Mouse (Mus musculus) E14TG2a.4 (cell line): ENCODE measurements around the gene Pbld2.

Experiments used
- H3K27me3 ChIP-seq: 2 replicates; pipeline ENCODE4 v1.6.1; 2014; ENCODE audit warnings: low read length, control low read depth; ENCODE audit not compliant: insufficient read depth
- H3K36me3 ChIP-seq: 2 replicates; pipeline ENCODE4 v1.6.1; 2014; ENCODE audit warnings: low read length, control low read depth; ENCODE audit not compliant: insufficient read depth
- H3K4me1 ChIP-seq: replicated peaks from 2 replicates; pipeline ENCODE4 v1.6.1; 2014; ENCODE audit warnings: low read depth, low read length, control low read depth
- H3K4me3 ChIP-seq: replicated peaks from 2 replicates; pipeline ENCODE4 v1.5.1; 2014; ENCODE audit warnings: mild to moderate bottlenecking, low read length
- H3K9me3 ChIP-seq: 2 replicates; pipeline ENCODE4 v1.6.1; 2014; ENCODE audit warnings: low read length, control low read depth
- CTCF ChIP-seq: conservative IDR thresholded peaks from 2 replicates; pipeline ENCODE4 v1.5.1; 2014; ENCODE audit warnings: low read length
- NANOG ChIP-seq: IDR thresholded peaks from 2 replicates; pipeline ENCODE4 v1.6.1; 2014; ENCODE audit warnings: borderline replicate concordance, low read length, mixed read lengths
- POU5F1 ChIP-seq: IDR thresholded peaks from 2 replicates; pipeline ENCODE4 v1.6.1; 2014; ENCODE audit warnings: low read length, borderline replicate concordance

Gene Pbld2

DNA sequence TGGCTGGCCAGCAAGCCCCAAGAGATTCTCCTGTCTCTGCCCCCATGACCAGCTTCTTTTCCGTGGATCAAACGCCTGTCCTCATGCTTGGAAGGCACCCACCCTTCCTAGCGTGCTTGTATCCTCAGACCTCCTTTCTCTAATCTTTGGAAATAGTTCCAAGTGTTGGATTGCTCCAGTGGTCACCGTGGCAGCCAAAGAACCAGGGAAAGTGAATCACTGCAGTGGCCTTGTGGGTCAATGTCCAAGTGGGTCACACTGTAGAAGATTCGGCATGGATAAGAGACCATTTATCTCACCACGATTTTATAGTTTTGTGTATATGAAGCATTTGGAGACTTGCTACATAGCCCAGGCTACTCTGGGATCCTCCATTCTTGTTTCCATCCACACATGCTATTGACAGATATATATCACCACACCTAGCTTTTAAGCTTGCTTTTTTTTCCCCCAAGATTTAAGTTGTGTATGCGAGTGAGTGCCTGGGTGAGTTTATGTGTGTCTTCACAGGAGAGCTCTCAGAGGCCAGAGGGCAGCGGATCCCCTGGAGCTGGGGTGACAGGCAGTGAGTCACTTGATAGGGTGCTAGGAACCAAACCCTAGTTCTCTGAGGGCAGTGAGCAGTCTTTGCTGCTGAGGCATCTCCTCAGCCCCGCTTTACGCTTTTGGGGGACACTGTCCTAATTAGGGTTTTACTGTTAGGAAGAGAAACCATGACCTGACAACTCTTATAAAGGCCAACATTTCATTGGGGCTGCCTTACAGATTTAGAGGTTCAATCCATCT is 3.5 kb downstream of the Pbld2 start:
- Histone ChIP-seq H3K4me3 (no peak overlapping the region), H3K27me3 (no peaks in the 10 kb centered on the region), H3K9me3 (no peaks in the 10 kb centered on the region), H3K4me1 (peaks cover 36% of the 10 kb centered on the region), H3K36me3 (peaks cover 3% of the 10 kb centered on the region; the same call in 1 of the 2 replicates)
- TF ChIP-seq NANOG = no peak
- no peak for TF ChIP-seq CTCF
- TF ChIP-seq POU5F1 = no peak

DNA sequence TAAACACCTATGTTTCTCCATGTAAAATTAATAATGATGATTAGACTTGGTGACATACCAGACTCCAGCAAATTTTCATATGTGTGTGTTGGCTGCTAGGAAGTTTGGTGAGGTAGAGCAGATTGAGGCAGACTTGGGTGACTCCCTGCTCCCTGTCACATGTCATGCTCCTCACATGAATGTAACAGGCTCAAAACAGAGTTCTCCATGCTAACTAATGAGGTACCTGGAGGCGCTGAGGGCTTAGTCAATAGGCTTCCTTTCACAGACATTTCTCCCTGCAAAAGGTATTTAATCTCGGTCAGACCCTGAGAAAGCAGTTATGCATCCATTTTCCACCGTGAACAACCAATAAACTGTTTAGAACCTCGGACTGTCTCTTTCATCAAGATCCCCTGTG is 4.3 kb downstream of the Pbld2 start:
- H3K4me3 ChIP-seq = no peak overlapping the region
- H3K4me1 ChIP-seq = peaks cover 36% of the 10 kb centered on the region
- H3K27me3 ChIP-seq = no peaks in the 10 kb centered on the region
- TF ChIP-seq POU5F1 (no peak), CTCF (no peak), NANOG (no peak)
- no peaks in the 10 kb centered on the region for H3K9me3 ChIP-seq
- H3K36me3 ChIP-seq = peaks cover 3% of the 10 kb centered on the region; the same call in 1 of the 2 replicates

DNA sequence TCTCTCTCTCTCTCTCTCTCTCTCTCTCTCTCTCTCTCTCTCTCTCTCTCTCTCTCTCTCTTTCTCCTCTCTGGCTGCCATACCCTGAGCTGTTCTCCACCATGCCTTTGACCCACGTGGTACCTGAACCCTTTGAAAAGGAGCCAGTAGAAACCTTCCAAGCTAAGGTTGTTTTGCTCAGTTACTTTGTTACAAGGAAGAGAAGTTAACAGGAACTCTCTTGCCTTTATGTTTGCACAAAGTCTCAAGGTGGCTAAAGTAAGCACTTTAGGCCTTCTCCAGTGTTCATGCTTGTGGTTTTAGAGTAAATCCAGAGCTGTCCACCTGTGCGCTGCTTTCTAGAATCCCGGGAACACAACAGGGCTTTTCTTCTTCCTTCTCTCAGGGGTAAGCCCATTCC is 8.2 kb downstream of the Pbld2 start:
- Histone ChIP-seq H3K36me3 (no peaks in the 10 kb centered on the region), H3K4me1 (peaks cover 12% of the 10 kb centered on the region), H3K4me3 (no peak overlapping the region), H3K27me3 (no peaks in the 10 kb centered on the region; the same call in 1 of the 2 replicates), H3K9me3 (no peaks in the 10 kb centered on the region)
- TF ChIP-seq CTCF = no peak
- no peak for TF ChIP-seq POU5F1
- no peak for TF ChIP-seq NANOG

DNA sequence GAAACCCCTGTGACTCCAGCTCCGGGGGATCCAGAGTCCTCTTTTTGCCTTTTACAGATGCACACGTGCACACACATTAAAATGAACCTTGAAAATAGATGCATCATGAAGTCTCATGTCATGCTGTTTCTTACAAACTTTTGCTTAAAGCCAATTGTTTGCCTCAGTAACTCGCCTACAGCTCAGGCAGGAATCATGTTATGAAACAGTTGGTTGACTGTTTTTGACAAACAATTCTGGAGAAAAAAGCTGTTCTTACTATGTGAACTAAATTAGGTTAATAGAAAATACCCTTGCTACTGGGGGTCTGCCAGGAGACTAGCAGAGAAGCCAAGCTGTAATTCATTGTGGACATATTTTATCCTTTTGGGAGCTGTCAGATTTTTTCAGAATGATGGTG is 8.8 kb downstream of the Pbld2 start:
- Histone ChIP-seq H3K36me3 (no peaks in the 10 kb centered on the region), H3K9me3 (no peaks in the 10 kb centered on the region), H3K4me1 (peaks cover 10% of the 10 kb centered on the region), H3K27me3 (peaks cover 3% of the 10 kb centered on the region), H3K4me3 (no peak overlapping the region)
- no peak for TF ChIP-seq CTCF
- no peak for TF ChIP-seq NANOG
- TF ChIP-seq POU5F1 = no peak

DNA sequence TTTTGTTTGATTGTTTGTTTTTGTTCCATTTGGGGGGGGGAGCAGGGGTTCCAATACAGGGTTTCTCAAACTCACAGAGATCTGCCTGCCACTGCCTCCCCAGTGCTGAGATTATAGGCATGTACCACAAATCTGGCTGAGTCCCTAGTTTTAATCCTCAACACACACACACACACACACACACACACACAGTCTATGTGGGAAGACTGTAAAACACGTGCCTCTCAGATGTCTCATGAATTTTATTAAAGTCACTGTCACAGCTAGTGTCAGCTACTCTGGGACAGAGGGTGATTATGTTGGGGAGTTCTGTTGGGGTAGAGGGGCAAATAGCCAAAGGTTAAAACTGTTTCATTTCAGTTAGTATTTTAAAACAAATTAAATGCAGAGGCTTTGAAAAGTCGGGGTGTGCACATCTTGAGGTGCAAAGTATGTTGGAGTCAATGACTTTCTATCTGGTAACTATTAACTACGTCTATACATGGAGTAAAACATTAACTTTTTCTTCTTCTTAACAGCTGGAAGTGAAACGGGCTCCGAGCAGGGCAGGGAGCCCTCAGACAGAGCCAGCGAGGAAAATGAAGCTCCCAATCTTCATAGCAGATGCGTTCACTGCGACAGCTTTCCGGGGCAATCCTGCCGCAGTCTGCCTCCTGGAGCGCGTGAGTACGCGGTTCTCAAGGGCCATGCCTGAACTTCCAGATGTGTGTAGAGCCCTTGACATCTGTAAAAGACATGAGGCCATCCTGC is 14.6 kb downstream of the Pbld2 start:
- Histone ChIP-seq H3K4me1 (0 out of 2 replicates have a peak, but pooled peaks cover 3% of the 10 kb centered on the region), H3K36me3 (no peaks in the 10 kb centered on the region), H3K9me3 (no peaks in the 10 kb centered on the region), H3K4me3 (peak overlapping the region; percentile 57), H3K27me3 (peaks cover 9% of the 10 kb centered on the region)
- no peak for TF ChIP-seq POU5F1
- TF ChIP-seq CTCF = no peak
- no peak for TF ChIP-seq NANOG

DNA sequence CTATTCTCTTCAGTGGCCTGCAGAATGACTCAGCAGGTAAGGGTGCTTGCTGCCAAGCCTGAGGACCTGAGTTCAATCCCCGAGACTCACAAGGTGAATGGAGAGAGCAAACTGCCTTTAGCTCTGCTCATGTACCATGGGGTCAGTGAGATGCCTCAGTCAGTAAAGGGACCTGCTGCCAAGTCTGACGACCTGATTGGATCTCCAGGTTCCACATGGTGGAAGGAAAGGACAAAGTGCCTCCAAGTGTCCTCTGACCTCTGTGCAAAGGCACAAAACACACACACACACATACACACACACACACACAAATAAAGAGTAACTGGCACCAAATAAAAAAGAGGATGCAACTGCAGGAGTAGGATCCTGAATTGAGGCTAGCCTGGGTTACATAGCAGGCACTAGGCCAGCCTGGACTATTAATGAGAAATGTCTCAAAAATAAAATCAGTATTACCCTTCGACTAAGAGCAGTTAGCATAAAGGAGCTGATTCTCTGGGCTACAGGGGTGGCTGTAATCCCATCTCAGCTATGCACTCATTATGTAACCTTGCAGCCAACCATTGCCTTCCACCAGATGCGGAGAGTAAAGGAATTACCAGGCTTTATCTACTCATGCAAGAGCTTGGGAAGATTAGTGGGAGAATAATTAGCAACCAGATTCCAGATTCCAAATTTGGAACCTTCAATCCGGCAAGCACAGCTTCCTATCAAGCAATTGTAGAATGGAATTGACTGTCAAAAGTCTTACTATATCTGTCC is 15.9 kb downstream of the Pbld2 start:
- no peaks in the 10 kb centered on the region for H3K36me3 ChIP-seq
- TF ChIP-seq NANOG (no peak), POU5F1 (no peak), CTCF (no peak)
- no peaks in the 10 kb centered on the region for H3K9me3 ChIP-seq
- 0 out of 2 replicates have a peak, but pooled peaks cover 3% of the 10 kb centered on the region for H3K4me1 ChIP-seq
- peaks cover 9% of the 10 kb centered on the region for H3K27me3 ChIP-seq
- no peak overlapping the region for H3K4me3 ChIP-seq

DNA sequence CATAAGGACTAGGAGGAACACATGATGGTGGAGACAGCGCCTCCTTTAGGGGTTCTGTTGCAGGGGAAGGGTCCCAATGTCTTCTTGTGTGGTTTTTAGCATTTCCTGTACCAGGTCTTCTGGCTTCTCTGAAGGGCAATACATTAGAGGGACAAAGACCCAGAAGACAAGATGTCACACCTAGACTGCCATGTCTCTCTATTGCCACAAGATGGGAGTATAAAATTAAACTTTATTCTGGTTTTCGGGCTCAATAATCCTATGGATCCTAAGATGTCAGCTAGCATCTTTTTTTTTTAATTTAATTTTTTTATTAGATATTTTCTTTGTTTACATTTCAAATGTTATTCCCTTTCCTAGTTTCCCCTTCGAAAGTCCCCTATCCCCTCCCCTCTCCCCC is 19.0 kb downstream of the Pbld2 start:
- H3K4me1 ChIP-seq = peaks cover 6% of the 10 kb centered on the region; the same call in 1 of the 2 replicates
- H3K36me3 ChIP-seq = no peaks in the 10 kb centered on the region
- H3K4me3 ChIP-seq = no peak overlapping the region
- peaks cover 4% of the 10 kb centered on the region for H3K27me3 ChIP-seq
- H3K9me3 ChIP-seq = no peaks in the 10 kb centered on the region
- peak; percentile 47 for TF ChIP-seq CTCF
- no peak for TF ChIP-seq POU5F1

DNA sequence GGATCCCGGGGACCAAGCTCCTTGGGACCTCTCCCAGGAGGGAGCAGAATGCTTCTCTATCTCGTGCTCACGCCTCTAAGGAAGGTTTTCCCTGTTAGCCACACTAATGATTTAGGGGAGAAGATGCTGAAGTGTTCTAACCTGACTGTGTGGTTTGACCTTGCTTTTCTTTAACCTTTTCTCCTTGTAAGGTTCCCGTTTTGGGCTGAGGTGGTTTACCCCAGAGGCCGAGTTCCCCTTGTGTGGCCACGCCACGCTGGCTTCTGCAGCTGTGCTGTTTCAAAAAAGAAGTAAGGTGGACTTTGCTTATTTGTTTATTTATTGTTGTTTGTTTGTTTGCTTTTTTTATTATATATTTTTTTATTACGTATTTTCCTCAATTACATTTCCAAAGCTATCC is 23.6 kb downstream of the Pbld2 start:
- no peaks in the 10 kb centered on the region for H3K36me3 ChIP-seq
- TF ChIP-seq CTCF (no peak), NANOG (no peak), POU5F1 (no peak)
- peaks cover 43% of the 10 kb centered on the region for H3K4me1 ChIP-seq
- no peaks in the 10 kb centered on the region for H3K9me3 ChIP-seq
- H3K27me3 ChIP-seq = no peaks in the 10 kb centered on the region
- H3K4me3 ChIP-seq = no peak overlapping the region
